Mouse (Mus musculus) kidney, adult 2 months (tissue): ENCODE results near the gene Iqcn.

Experiments
- CTCF ChIP-seq: fragments of 200-500 bp; conservative IDR thresholded peaks from 2 replicates; pipeline ENCODE4 v1.5.1; 2011; ENCODE audit warnings: low read depth, mild to moderate bottlenecking, control low read depth, low read length, moderate library complexity, mixed read lengths; ENCODE audit not compliant: insufficient read depth, insufficient read length
- POLR2A ChIP-seq: fragments of 200-500 bp; IDR thresholded peaks from one replicate; pipeline ENCODE4 v1.6.1; 2011; ENCODE audit warnings: low read depth, low read length, control low read depth

- no peak for TF ChIP-seq POLR2A
- no peak for TF ChIP-seq CTCF
Measured at GRCm38 (mm10) chr8:70703287-70703686, at the start of gene Iqcn.
